Mouse (Mus musculus): ENCODE results near the gene Hmox1.

Gene Hmox1

DNA sequence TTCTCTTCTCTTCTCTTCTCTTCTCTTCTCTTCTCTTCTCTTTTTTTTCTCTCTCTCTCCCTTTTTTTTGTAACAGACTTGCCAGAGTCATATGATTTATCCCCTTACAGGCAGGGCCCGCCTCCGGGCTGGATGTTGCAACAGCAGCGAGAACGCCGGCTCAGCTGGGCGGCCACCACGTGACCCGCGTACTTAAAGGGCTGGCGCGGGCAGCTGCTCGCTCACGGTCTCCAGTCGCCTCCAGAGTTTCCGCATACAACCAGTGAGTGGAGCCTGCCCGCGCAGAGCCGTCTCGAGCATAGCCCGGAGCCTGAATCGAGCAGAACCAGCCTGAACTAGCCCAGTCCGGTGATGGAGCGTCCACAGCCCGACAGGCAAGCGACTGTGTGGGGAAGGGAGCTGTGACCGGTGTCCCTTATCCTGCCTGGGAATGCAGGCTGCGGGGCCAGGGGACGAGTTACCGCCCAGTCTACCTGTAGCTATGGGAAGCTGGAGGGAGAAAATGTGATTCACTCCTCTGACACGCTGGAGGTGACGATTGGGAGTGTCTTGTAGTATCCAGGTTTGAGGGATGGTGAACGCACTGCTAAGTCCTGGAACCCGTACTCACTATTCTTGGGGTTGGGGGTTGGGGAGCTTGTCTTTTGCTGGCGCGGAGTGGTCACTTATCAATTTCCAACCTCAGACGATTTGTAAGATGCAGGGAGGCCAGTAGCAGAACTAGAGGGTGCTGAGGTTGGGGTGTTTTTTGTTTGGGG lies at the start of gene Hmox1:
Hmox1 (plus strand) TSS at position 223 of the 758 bp plus-strand sequence.
- peak; percentile 83 for ATAC-seq (ENCODE audit: low TSS enrichment)

DNA sequence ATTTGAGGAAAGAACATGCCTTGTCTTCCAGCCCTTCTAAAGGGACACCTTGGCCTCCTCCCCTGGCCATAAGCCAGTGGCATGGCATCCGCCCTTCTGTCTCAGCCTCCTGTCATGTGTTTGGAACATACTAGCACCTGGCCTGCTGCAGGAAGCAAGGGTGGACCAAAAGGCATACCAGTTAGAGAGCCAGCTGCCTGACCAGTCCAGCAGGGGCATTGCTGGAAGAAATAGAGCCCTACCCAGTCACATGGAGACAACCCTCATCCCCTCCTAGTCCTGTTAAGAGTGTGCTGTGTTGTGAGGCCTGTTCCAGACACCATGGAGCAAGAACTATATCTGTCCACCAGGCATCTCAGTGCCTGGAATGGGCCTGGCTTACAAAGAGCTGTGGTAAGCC lies 47.1 kb upstream of the Hmox1 start:
- no peak for ATAC-seq (ENCODE audit: low TSS enrichment)

DNA sequence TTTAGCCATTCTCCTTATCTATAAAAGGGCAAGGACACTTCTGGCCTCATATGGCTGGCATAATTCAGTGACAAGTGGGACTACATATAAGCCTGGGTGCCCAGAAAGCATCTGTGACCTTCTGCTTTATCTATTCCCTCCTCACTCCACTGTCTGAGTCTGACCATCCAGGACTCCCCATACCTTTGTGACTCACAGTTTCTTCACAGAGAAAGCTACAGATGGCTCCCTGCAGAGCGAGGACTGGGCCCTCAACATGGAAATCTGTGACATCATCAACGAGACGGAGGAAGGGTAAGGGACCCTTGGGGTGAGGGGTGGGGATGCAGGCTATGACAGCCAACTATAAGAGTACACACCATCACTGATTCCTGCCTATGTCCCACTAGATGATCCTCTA lies 45.6 kb upstream of the Hmox1 start:
- ATAC-seq (ENCODE audit: low TSS enrichment), result no peak

- no peak for ATAC-seq (ENCODE audit: low TSS enrichment)
Observed at GRCm38 (mm10) chr8:75053342-75053741, 40.1 kb upstream of the Hmox1 start.

DNA sequence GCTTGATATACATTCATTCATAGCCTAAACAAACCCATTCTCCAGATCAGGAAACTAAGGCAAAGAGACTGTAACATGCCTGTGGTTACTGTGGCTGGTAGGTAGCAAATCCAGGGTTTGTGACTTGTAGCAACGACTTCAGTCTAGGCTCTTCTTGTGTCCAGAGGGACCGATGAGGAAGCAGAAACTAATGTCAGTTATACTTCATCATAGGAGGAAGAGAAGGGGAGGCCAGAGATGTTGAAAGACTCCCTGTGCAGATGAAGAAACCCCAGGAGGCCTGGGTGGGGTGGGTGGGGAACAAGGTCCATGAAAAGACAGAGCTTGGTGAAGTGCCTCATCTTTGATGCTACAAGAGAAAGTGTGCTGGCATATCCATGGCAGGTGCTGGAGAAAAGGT lies 37.7 kb upstream of the Hmox1 start:
- no peak for ATAC-seq (ENCODE audit: low TSS enrichment)

DNA sequence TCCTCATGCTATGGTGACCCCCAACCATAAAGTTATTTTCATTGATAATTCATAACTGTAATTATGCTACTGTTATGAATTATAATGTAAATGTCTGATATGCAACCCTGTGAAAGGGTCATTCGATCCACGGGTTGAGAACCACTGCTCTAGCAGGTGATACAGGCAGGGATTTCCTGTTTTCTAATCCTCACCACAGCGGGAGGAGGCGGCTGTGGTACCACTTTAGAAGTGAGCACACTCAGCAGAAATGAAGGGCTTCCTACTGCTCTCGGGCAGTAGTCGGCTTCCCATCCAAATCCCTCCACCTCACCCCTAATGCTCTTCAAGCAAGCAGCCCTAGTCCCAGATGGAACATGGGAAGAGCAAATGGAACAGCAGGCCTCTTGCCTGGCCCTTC lies 33.4 kb upstream of the Hmox1 start:
- no peak for ATAC-seq (ENCODE audit: low TSS enrichment)

DNA sequence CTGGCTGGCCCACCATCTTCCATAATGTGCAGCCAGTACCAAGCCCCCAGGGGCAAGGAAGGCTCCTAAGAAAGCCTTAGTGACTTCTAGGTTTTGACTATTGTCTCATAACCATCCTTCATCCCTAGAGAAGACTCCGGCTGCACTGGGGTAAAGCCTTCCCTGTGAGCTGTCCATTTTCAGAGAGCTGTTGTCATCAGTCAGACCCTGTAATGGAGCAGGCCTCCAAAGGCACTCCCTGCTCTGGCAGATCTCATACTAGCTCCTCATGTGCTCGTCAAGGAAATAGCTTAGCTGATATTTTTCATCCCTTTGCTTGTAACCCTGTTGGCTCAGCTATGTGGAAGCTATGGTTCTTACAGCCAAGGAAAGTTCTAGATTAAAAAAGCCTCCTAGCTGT lies 32.6 kb upstream of the Hmox1 start:
- no peak for ATAC-seq (ENCODE audit: low TSS enrichment)

DNA sequence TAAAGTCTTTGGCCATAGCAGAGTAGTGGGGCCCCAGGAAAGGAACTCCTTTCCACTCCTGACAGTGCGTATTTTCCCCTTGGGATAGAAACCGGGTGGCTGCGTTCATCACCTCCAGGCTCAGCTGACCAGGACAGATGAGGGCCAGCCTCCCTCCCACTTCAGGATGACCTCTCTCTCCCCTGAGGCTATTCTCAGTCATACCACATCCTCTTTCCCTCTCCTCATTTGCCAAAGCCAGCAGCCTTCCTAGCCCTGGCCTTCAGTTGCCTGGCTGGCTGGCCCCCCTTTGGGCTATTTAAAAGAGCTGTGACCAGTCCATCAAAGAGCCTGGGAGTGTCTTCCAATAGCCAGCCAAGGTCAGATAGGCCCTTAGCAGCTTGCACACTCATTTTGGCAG lies 30.1 kb upstream of the Hmox1 start:
- ATAC-seq (ENCODE audit: low TSS enrichment), result no peak

DNA sequence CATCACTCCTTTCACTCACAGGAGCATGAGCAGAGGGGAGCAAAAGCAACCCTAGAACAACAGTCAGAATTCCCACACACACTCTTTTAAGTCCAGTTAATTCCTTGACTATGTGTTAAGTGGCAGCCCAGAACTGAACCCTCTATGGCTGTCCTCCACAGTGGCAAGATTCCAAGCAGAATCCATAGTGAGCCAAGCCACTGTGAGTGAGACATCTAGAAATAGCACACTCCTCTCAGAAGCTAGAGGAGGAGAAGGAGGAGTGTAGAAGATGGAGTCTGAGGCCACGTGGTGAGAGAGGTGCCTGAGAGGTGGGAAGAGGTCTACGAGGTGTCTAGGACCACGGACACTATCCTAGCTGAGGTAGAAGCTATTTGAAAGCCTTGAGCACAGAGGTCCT lies 28.6 kb upstream of the Hmox1 start:
- ATAC-seq (ENCODE audit: low TSS enrichment), result peak; percentile 90

DNA sequence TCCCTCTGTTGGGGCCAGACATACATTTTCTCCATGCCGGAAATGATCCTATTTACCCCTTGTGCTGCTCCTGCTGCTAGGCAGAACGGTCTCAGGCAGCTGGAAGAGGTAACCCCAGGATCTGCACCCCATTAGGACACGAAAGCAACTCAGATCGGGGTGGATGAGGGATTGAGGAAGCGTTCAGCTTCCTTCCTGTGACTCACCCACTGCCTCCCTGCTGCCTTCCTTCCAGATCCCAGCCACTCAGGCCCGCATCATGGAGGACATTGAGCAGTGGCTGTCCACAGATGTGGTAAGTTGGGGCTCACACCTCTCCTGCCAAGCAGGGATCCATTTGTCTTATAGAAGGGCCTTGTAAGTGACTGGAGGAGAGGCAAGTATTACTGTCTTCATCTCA lies 26.1 kb upstream of the Hmox1 start:
- ATAC-seq (ENCODE audit: low TSS enrichment), result no peak

DNA sequence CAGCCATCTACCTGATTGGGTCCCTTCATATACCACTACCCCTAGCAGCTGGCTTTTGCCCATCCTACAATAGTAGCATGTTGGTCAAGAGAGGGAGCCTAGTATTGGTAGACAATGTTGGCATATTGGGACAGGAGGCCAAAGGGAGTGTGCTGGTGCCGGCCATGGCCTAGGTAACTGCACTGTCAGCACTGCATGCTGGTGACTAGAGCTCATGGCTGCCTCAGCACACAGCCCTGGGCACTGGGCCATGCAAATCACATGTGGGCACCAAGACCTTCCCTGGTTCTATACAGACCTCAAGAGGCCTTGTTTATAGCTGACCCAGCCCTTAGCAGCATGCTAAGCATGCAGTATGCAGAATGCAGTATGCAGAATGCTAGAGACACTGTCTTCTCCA lies 23.1 kb upstream of the Hmox1 start:
- no peak for ATAC-seq (ENCODE audit: low TSS enrichment)

GRCm38 (mm10) chr8:75071627-75072346 lies 21.6 kb upstream of the Hmox1 start:
- ATAC-seq (ENCODE audit: low TSS enrichment), result peak; percentile 92

GRCm38 (mm10) chr8:75074876-75075275 lies 18.5 kb upstream of the Hmox1 start:
- ATAC-seq (ENCODE audit: low TSS enrichment), result no peak

DNA sequence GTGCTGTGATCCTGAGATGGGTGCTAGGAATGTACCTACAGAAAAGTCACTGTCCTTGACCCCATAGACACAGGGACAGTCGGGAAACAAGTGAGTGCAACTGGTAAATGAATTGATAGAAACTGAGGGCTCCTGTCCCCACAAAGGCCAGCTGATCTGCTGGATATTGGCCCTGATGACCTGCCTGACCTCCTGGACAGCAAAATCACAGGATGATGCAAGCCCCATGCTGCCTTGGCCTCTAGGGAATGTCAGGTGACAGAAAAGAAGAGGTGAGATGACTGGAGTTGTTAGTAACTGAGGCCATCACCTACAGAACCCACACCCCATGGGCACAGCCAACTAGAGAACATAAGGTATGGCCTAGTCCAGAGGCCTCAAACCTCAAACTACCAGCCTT lies 15.2 kb upstream of the Hmox1 start:
- ATAC-seq (ENCODE audit: low TSS enrichment), result no peak

DNA sequence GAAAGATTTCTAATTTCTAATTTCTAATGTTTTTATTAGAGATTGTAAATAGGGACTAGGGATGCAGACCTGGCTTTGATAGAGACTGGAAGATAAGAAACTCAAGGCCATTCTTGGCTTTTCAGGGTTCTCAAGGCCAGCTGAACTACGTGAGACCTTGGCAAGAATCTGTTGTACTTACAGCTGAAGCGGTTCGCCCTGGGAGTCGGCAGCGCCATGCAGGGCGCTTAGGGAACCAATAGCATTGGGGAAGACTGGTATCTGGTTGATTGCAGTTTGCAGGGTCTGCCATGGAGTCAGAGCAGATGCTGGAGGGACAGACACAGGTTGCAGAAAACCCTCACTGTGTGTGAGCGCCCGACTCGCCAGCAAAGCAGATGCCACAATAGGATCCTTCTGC lies 14.6 kb upstream of the Hmox1 start:
- no peak for ATAC-seq (ENCODE audit: low TSS enrichment)

DNA sequence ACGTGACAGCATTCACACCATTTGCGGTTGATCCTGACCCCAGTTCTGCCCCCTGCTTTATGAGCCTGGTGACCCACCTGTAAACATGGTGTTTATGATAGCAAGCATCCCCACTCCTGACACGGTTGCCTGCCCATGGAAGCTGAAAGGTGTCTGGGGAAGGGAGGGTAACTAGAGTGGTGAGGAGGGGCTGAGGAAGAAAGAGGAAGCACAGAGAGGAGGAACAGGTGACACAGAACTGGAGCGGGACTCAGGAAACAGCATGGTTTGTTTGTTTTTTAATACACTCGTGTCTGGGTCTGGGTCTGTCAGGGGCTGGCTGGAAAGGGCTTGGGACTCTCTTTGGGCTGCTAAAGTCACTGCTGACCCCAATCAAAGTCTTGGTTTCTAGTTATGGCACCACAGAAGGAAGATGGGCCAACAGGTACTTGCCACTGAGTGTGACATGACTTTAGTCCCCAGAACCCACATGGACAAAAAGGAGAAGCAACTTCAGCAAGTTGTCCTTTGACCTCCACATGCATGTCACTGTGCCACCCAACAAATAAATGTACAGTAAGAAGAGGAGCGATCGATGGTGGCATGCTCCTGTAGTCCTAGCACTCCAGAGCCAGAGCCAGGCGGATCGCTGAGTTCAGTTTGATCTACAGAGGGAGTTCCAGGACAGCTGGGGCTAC lies 11.9 kb upstream of the Hmox1 start:
- ATAC-seq (ENCODE audit: low TSS enrichment), result no peak

DNA sequence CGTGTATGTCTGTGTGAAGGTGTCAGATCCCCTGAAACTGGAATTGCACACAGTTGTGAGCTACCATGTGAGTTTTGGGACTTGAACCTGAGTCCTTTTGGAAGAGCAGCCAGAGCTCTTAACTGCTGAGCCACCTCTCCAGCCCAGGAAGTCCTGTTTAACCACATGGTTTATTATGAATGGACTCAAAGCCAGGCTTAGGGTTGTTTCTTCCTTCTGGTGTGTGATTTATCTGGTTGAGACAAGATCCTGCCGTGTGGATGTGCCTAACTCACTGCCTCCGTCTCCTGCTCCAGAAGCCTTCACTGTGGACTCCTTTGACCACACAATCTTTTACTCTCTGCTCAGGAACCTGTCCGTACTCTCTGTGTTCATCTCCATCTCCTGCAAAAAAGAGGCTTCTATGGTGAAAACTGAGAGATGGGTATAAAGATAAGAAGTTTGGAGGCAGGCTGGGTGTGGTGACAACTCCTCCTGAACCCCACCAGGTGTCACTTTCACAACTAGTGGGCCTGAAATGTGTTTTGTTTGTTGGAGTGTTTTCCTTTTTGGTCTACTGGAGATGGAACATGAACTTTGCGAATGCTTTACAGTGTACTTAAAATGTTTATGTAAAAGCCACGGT lies 11.1 kb upstream of the Hmox1 start:
- ATAC-seq (ENCODE audit: low TSS enrichment), result no peak

GRCm38 (mm10) chr8:75083846-75084245 lies 9.6 kb upstream of the Hmox1 start:
- ATAC-seq (ENCODE audit: low TSS enrichment), result peak; percentile 94

GRCm38 (mm10) chr8:75084382-75085064 lies 8.9 kb upstream of the Hmox1 start:
- ATAC-seq (ENCODE audit: low TSS enrichment), result no peak

DNA sequence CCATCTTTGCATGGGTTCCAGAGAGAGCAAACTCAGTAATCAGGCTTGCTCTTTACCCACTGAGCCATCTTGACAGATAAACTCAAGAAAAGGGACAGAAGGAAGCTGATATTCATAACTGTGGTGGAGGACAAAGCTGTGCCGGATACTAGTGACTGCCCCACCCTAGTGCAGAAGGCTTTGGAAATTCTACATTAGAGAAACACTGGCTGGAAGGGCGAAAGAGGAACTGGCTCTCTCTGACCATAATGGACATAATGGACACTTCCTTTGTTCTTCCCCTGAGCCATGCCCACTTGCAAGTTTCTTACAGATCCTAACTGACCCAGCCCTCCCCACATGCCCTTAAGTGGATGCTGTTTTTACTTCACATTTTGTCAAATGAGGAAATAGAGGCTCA lies 7.4 kb upstream of the Hmox1 start:
- no peak for ATAC-seq (ENCODE audit: low TSS enrichment)

DNA sequence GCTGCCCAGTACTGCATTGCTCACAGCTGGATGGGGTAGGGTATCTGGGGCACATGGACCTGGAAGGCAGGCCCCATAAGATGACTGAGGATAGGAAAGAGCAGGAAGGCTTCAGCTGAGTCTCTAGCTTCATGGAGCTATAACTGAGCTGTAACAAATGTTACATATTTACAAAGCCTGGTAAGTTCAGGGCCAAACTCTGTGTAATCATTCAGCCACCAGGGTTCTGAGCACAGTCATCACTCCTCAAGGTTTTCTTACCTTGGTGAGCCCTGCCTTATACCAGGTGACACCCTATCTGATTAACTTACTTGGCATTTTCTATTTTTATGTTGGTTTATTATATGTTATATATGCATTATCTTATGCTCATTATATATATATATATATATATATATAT lies 6.3 kb upstream of the Hmox1 start:
- no peak for ATAC-seq (ENCODE audit: low TSS enrichment)

Measured in frontal cortex, adult (tissue).